Mouse (Mus musculus) left cerebral cortex, adult 18-20 months (tissue): ENCODE data around the gene Cldn34b2. TPM values are rescaled to one million over a fixed set of nuclear protein-coding genes. Genes with fewer than 3 reads are reported as not detected.
"Not testable (repeated sequence)": the region's sequence is repeated elsewhere in the genome, so short reads cannot be mapped to it uniquely, and the experiment has no call there.

ENCODE experiments used
- DNase-seq, 2 experiments: peaks; one replicate each; pipeline ENCODE4 v3.0.0; 2021 to 2022; ENCODE audit warnings: low spot score in 2 of 2, mixed read lengths in 1 of 2
- long read RNA-seq, 2 experiments: library from polyadenylated mRNA; stranded (forward); transcript quantifications; one replicate each; pipeline ENCODE4 v2.0.0; 2021
- total RNA-seq, 2 experiments: library from RNA; stranded (reverse); gene quantifications; 2 replicates each; pipeline ENCODE4 v1.2.3; 2021

Gene Cldn34b2
- not detected for total RNA-seq
- long read RNA-seq, experiment 1, result 0 reads
- long read RNA-seq, experiment 2, result 0 reads

DNA sequence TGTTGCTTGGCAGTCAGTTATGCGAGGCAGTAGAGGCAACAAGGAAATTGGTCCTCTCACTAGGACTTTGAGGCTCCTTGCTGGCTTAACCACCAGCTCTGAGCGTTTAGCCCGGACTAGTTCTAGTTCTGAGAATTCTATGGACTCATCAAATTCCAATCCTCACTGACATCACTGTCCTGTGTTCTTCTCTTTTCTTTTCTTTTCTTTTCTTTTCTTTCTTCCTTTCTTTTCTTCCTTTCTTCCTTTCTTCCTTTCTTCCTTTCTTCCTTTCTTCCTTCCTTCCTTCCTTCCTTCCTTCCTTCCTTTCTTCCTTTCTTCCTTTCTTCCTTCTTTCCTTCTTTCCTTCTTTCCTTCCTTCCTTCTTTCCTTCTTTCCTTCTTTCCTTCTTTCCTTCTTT is at the start of gene Cldn34b2:
Gene Cldn34b2, minus strand, starts transcription at position 101 of the 400 bp plus-strand sequence.
- not testable (repeated sequence) for DNase-seq

DNA sequence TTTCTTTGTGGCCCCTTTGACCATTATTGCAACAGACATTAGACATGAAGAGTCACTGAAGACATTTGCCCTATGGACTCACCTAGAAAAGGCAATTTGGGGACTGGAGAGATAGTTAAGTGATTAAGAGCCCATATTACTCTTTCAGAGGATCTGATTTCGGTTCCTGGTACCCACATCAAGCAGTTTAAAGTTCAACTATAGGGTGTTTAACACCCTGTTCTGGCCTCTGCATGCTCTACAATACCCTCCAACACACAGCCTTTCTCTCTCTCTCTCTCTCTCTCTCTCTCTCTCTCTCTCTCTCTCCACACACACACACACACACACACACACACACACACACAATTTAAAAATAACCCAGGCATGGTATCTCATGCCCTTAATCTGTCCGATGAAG is 49.4 kb upstream of the Cldn34b2 start:
- no peak for DNase-seq

DNA sequence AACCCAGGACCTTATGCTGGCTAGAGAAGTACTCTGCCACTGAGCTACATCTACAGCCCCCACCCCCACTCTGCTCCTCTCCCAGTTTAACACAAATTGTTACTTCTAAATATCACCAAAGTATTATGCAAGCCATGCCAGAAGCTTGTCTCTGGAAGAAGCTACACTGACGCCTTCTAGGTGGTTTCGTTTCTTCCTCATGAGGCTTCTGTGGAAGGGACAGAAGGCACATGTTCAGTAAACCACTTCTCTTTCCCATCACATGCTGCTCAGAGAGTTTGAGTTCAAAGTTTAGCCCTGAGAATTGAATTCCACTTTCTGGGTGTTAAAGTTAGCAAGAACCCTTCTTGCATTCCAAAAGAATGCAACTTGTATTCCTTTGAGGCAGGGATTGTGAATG is 49.0 kb upstream of the Cldn34b2 start:
- DNase-seq, result no peak

DNA sequence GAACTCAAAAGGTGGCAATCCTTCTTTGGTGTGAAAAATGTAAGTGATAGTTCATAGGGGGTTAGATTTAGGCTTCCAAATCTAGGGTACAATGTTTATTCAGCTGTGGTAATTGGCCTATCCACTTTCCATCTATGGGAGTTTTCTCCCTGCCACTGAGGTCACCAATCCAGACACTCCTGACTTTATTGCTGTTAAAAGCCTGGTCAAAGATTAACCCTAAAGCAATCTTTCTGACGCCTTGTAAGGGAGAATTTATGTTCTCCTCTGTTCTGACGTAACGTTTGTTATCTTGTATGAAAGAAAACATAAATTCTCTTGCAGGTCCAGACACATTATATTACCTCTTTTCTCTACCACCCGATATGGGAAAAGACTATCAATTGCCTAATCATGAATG is 47.4 kb upstream of the Cldn34b2 start:
- DNase-seq, result no peak

DNA sequence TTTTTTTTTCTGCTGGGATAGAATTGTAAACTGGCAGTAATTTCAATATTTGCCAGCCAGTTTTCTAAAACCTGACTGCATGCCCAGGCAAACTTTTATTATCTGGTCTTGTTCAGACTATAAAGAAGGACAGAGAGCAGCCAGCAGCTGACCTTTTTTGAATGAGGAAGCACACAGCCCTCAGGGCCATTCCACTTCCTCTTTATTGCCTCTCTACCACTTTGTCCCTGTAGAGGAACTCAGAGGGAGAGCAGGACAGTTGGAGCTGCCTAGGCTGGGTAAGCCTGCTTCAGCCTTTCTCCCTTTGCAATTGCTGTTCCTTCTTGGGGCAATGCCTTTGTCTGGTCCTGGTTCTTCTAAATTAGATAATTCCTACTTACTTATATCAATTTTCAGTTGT is 44.1 kb upstream of the Cldn34b2 start:
- DNase-seq, result no peak

DNA sequence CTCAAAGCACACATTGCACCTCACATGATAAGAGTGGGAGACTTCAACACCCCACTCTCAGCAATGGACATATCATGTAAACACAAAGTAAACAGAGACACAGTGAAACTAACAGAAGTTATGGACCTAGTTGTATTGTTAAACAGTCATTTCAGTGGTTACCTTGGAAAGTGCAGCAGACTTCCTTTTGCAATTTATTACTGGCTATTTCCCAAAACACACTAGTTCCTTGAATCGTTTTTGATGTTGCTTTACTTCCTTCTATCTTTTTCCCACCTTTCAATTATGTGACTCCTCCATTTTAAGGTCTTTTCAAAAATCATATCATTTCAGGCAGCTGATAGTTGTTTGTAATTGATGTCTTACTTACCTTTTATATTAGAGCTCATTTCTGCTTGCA is 43.5 kb upstream of the Cldn34b2 start:
- DNase-seq, result no peak

DNA sequence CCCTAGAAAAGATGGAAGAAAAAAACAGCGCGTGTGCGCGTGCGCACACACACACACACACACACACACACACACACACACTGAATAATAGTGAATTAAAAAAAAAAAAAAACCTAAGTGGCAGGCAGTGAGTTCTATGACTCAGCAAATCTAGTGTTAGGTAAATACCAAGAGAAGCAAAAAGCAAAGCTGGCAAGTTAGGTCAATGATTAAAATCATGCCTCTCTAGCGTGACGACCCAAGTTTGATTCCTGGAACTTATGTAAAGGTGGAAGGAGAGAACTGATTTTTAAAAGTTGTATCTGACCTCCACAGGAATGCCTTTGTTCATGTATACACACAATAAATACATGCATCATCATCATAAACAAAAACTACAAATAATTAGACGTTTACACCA is 41.7 kb upstream of the Cldn34b2 start:
- no peak for DNase-seq

DNA sequence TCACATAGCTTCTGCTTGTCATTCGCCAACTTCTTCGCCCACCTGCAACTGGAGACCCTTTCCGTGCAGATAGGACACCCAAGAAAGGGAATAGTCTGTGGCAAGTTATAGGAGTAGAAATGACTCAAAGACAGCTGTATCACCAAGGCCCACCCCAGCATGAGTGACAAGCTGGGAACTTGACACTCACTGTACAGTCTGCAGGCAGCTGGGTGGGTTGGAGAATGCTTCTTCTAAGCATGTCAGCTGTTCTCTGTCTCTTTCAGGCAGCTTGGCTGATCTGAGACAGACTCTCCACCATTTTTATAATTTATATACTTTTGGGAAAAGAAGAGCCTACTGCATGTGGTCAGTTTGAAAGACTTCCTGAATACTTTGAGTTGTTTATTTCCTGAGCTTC is 39.5 kb upstream of the Cldn34b2 start:
- DNase-seq, result no peak

DNA sequence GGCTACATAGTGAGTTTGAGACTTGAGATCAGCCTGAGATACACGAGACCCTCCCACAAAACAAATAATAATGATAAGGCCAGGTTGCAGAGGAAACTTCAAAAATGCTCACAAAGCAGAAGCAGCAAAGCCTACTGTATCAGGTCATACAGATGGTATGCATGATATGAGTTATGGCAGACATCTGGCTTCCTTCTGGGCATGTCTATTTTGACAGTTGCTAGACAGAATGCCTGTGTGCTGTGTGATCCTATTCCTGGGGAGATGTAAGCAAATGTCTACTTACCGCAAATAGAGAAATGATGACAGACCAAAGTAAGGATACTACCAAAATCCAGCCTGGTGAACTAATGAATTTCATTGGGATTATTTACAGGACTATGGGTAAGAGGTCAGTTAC is 38.1 kb upstream of the Cldn34b2 start:
- DNase-seq, result no peak

DNA sequence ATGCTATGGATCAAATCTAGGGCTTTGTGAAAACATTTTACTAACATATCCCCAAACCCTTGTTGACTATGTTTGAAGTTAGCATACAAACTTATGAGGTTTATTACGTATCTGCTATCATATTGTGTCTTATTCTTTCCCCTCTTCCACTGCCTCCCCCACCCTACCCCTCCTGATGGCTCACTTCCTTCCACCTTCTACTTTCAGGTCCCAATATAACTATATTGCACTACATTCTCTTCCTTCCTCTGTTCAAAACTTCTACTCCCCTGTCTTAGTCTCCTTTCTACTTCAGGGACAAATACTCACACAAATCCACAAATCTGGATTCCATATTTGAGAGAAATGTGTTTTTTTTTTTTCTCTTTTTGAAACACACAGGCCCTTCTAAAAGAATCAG is 35.3 kb upstream of the Cldn34b2 start:
- DNase-seq, result no peak

DNA sequence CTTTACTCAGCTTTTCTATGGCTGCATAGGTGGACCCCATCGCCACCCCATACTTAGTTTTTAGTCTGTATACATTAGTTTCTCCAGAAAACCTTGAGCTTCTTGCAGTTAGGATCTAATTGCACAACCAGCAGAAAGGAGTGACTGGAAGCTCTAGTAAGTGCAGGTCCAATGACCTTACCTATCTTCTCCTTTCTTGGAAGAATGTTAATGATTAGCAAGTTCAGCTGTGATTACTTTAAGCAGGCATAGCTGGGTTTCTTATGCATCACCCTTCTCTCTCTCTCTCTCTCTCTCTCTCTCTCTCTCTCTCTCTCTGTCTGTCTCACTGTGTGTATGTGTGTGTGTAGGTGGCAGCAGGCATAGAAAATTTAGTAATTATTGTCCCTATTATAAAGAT is 23.7 kb upstream of the Cldn34b2 start:
- no peak for DNase-seq

DNA sequence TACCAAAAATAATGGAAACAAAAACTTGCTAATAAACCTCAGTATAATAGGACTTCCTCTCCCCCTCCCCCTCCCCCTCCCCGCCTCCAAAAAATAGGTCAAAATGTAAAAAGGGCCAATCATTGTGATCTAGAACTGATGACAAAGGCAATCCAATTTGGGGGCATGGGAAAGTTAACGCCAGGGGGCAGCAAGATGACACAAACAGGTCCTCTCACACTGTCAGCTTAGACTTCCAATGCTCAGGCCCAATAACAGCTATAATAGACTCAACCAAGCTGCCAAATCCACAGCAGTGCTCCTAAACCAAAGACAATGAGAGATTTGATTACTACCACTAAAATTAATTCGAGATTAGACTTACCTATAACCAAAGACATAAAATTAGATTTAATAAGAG is 16.5 kb upstream of the Cldn34b2 start:
- DNase-seq, result peak; percentile 3 to 46

DNA sequence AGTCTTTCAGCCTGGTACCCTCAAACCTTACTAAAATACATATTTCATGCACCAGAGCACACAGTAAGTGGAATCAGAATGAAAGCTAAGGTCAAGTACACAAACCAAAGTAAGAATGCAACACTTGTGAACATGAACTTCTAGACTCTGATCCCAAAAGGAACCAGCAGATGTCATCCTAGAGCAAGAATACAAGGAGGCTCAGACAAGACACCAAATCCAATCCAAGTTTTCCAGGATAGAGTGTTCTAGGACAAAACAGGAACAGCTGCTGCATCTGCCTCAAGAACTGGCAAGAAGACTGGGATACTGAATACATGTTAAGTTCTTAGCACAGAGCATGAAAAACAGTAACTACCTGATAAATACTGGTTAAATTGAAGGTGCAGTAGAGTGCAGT is 30.2 kb downstream of the Cldn34b2 start:
- peak; percentile 2 to 8 for DNase-seq

DNA sequence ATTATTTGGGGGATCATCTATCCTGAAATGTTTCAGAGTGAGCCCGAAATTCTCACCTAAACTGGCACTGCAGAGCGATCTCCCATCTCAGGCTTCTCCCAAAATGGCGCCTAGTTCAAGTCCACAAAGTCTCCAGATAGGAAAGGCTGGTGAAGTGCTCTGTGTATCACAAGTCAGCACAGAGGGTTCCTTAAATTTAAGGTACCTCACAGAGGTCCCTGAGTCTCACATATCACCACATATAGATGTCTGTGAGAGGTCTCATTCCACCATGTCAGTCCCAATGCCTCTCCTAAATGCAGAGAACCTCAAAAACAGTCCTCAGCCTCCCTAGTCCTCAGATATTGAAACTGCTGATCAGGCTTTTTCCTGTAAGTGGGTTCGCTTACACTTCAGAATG is 34.6 kb downstream of the Cldn34b2 start, which contains the start of gene Magea2:
Gene Magea2, minus strand, starts transcription at position 101 of the 400 bp plus-strand sequence.
- DNase-seq, result not testable (repeated sequence)

DNA sequence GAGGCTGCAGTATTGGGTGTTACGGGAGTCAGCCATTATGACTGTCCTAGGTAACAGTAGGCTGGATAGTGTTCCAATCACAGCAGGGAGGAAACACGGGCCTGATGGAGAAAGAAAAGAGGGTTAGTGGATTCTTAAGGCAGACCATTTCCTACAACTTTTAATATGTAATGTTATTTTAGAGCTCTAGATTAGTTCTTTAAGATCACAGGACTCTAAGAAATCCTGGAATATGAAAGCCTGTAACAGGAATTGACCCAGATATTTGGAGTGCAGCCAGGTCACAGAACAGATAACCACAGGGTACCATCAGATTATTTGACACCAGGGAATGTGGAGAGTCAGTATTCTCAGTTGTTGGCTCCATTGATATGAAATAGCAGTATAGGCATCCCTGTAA is 38.5 kb downstream of the Cldn34b2 start, which contains the start of gene Magea1:
Gene Magea1, minus strand, starts transcription at position 101 of the 400 bp plus-strand sequence.
- not testable (repeated sequence) for DNase-seq

Other genes starting within 250 kb of the Cldn34b2 start
- gene Cldn34b1, start 238.1 kb downstream of the Cldn34b2 start, total RNA-seq, result not detected
- not detected for gene Magea6, start 192.4 kb downstream of the Cldn34b2 start, total RNA-seq
- gene Magea3, start 178.9 kb downstream of the Cldn34b2 start, total RNA-seq, result not detected
- not detected for gene Magea8, start 132.6 kb downstream of the Cldn34b2 start, total RNA-seq
- gene Magea5, start 65.3 kb downstream of the Cldn34b2 start, total RNA-seq, result not detected
- gene Magea1, start 38.6 kb downstream of the Cldn34b2 start, total RNA-seq, result not detected
- gene Magea2, start 34.7 kb downstream of the Cldn34b2 start, total RNA-seq, result not detected
- 10 to 100 TPM; 65.5 to 76.3 TPM for gene Sat1, start 88.0 kb upstream of the Cldn34b2 start, total RNA-seq
- 10 to 100 TPM; 21.9 to 22.0 TPM for gene Acot9, start 134.0 kb upstream of the Cldn34b2 start, total RNA-seq
- gene Prdx4, start 212.3 kb upstream of the Cldn34b2 start, total RNA-seq, result 10 to 100 TPM; 20.3 to 21.9 TPM